Mouse (Mus musculus) CD4-positive naive resting alpha-beta T cell, adult 57 days (primary cell): ENCODE data around the gene Wnk3. TPM values are rescaled to one million over a fixed set of nuclear protein-coding genes. Genes with fewer than 3 reads are reported as not detected.

Experiments
- total RNA-seq: library from RNA; stranded (reverse); gene quantifications from one replicate; pipeline ENCODE4 v1.2.4, GENCODE M21; 2023

Wnk3 gene
- not detected for total RNA-seq

GRCm38 (mm10) chrX:151197778-151198177 lies at the start of gene Wnk3:
Gene Wnk3, plus strand, starts transcription at chrX:151198078.

GRCm38 (mm10) chrX:151343761-151344500 lies 146.1 kb downstream of the Wnk3 start, which contains the start of gene Fam120c:
Gene Fam120c, plus strand, starts transcription at chrX:151344175.

Other genes with a start within 250 kb of the Wnk3 start
- 49.8 TPM for gene Gnl3l, start 180.8 kb upstream of the Wnk3 start, total RNA-seq
- not detected for gene Fgd1, start 151.9 kb upstream of the Wnk3 start, total RNA-seq
- 42.4 TPM for gene Tsr2, start 101.5 kb upstream of the Wnk3 start, total RNA-seq
- gene Fam120c, start 146.1 kb downstream of the Wnk3 start, total RNA-seq: 5.9 TPM